Comparison of ENCODE assay signal across 8 mouse cellular contexts in the genomic region with DNA sequence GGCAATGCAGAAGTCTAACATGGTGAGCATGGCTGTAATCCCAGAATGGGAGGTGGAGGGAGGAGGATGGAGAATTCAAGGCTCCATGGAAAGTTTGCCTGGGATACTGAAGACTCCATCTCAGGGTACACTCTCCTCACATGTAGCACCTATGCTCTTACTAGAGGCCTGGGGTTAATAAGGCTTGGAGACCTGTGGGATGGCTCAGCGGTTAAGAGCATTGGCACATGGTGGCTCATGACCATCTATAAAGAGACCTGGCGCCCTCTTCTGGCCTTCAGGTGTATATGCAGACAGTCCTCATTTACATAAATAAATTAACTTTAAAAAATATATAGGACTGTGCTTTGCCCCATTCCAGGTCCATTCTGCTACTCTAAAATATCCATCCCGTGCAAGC. TPM values are rescaled to one million over a fixed set of nuclear protein-coding genes. Genes with fewer than 3 reads are reported as not detected.
DNase-seq lines count a peak whose midpoint lies in the region; ATAC-seq and TF ChIP-seq lines count a peak whose summit lies in the region.

No protein-coding gene starts in this region.

- no peak overlapping the region for H3K27ac ChIP-seq in limb, embryonic 11.5 days (replicated peaks; ENCODE audit: low read depth, low read length)
- H3K27ac ChIP-seq in limb, embryonic 10.5 days = no peak overlapping the region
- no peak overlapping the region for H3K27ac ChIP-seq in ES-E14 (ENCODE audit: insufficient read depth, low read depth, low read length, poor library complexity, severe bottlenecking)
- H3K27ac ChIP-seq in embryonic facial prominence, embryonic 14.5 days (replicated peaks; ENCODE audit: low read depth, low read length) = no peak overlapping the region

- H3K4me1 ChIP-seq in limb, embryonic 11.5 days (ENCODE audit: control insufficient read depth, insufficient read depth, low read length) = no peaks in the 10 kb centered on the region
- H3K4me1 ChIP-seq in limb, embryonic 10.5 days = peaks cover 23% of the 10 kb centered on the region
- peaks cover 0 to 2% of the 10 kb centered on the region in 2 experiments; a peak in 1 of 4 replicates for H3K4me1 ChIP-seq in ES-E14 (ENCODE audit: control insufficient read depth in 2 of 2, insufficient read depth in 2 of 2, low read length in 2 of 2, poor library complexity in 1 of 2)
- no peaks in the 10 kb centered on the region for H3K4me1 ChIP-seq in embryonic facial prominence, embryonic 14.5 days (ENCODE audit: control insufficient read depth, insufficient read depth, low read length)

- H3K36me3 ChIP-seq in limb, embryonic 11.5 days (ENCODE audit: control insufficient read depth, insufficient read depth, low read length) = no peaks in the 10 kb centered on the region
- H3K36me3 ChIP-seq in limb, embryonic 10.5 days = peaks cover 5% of the 10 kb centered on the region
- H3K36me3 ChIP-seq in ES-E14 (ENCODE audit: control insufficient read depth, insufficient read depth, low read length, poor library complexity, severe bottlenecking) = peaks cover 1% of the 10 kb centered on the region; the same call in 1 of the 2 replicates
- no peaks in the 10 kb centered on the region for H3K36me3 ChIP-seq in embryonic facial prominence, embryonic 14.5 days (ENCODE audit: control insufficient read depth, insufficient read depth, low read length)

- H3K4me2 ChIP-seq in limb, embryonic 11.5 days (ENCODE audit: low read depth, severe bottlenecking) = no peak overlapping the region
- no peak overlapping the region for H3K4me2 ChIP-seq in embryonic facial prominence, embryonic 14.5 days (ENCODE audit: low read depth, low read length)

- 41% methylated on average over 3 of the region's 3 CpGs for WGBS in limb, embryonic 11.5 days
- 57% methylated on average over 3 of the region's 3 CpGs for WGBS in limb, embryonic 10.5 days
- WGBS in embryonic facial prominence, embryonic 14.5 days = 38% methylated on average over 3 of the region's 3 CpGs

- DNase-seq in limb, embryonic 11.5 days (ENCODE audit: low spot score) = peak; percentile 37
- no peak for DNase-seq in limb, embryonic 10.5 days (ENCODE audit: low spot score)
- DNase-seq in ES-E14 (ENCODE audit: low read depth, low spot score) = peak; percentile 53
- DNase-seq in adrenal gland, postnatal 36 days = peak; percentile 31 to 47
- peak; percentile 29 for DNase-seq in embryonic facial prominence, embryonic 14.5 days (ENCODE audit: low spot score)
- no peak for DNase-seq in layer of hippocampus, adult 11-12 months (ENCODE audit: low spot score)
- DNase-seq in left cerebral cortex, adult 8-10 months (ENCODE audit: low spot score in 2 of 2) = no peak

- no peak overlapping the region for H3K4me3 ChIP-seq in limb, embryonic 11.5 days (ENCODE audit: low read depth, low read length)
- no peak overlapping the region for H3K4me3 ChIP-seq in limb, embryonic 10.5 days
- no peak overlapping the region for H3K4me3 ChIP-seq in ES-E14 (ENCODE audit: insufficient read depth in 1 of 2, low read depth in 1 of 2, low read length in 2 of 2, poor library complexity in 1 of 2, severe bottlenecking in 1 of 2)
- H3K4me3 ChIP-seq in embryonic facial prominence, embryonic 14.5 days (ENCODE audit: low read depth, low read length) = no peak overlapping the region

- no peak for ATAC-seq in limb, embryonic 11.5 days (ENCODE audit: insufficient number of reproducible peaks, low FRiP score, low TSS enrichment, low read depth)
- ATAC-seq in embryonic facial prominence, embryonic 14.5 days (ENCODE audit: low read depth) = no peak
- ATAC-seq in megakaryocyte progenitor cell, adult 5-6 weeks (replicated peaks; ENCODE audit: poor library complexity) = peak; percentile 53

- H3K27me3 ChIP-seq in limb, embryonic 11.5 days (ENCODE audit: control insufficient read depth, insufficient read depth, low read length) = no peaks in the 10 kb centered on the region
- H3K27me3 ChIP-seq in limb, embryonic 10.5 days (ENCODE audit: low read depth, poor library complexity, severe bottlenecking) = no peaks in the 10 kb centered on the region
- no peaks in the 10 kb centered on the region for H3K27me3 ChIP-seq in embryonic facial prominence, embryonic 14.5 days (replicated peaks; ENCODE audit: control insufficient read depth, insufficient read depth, low read length)

- in situ Hi-C loops in ES-E14 (cut with MboI; ENCODE audit: low sequenced_read_pairs in 2 of 2, unreplicated experiment in 2 of 2) = loop anchor here in 1 of 2 experiments (5.0 kb wide), 1 partner anchor 63 kb away; no protein-coding TSS in a partner anchor

- H3K9me3 ChIP-seq in limb, embryonic 11.5 days (ENCODE audit: control insufficient read depth, low read length) = no peaks in the 10 kb centered on the region
- no peaks in the 10 kb centered on the region for H3K9me3 ChIP-seq in limb, embryonic 10.5 days (replicated peaks)
- no peaks in the 10 kb centered on the region for H3K9me3 ChIP-seq in ES-E14 (ENCODE audit: control insufficient read depth, insufficient read depth, low read depth, low read length)
- H3K9me3 ChIP-seq in embryonic facial prominence, embryonic 14.5 days (ENCODE audit: control insufficient read depth, low read length) = no peaks in the 10 kb centered on the region

- H3K9ac ChIP-seq in limb, embryonic 11.5 days (ENCODE audit: low read length) = no peak overlapping the region
- H3K9ac ChIP-seq in ES-E14 (ENCODE audit: insufficient read depth, low read depth, low read length, poor library complexity, severe bottlenecking) = no peak overlapping the region
- H3K9ac ChIP-seq in embryonic facial prominence, embryonic 14.5 days (ENCODE audit: low read depth, low read length) = no peak overlapping the region

TF ChIP-seq in ES-E14, 5 proteins besides CTCF, POLR2A, EP300 and RAD21:
- no peak for TF ChIP-seq HCFC1 (IDR thresholded peaks at IDR 0.05; ENCODE audit: borderline replicate concordance, insufficient read depth, low read length)

RNA-seq across cellular contexts. Expression of a gene that starts 3.1 kb away (rescaled TPM):
- polyA plus RNA-seq in limb, embryonic 11.5 days (2014; fragmentation: Nextera tagmentation; extraction: Ambion mirVana) = 72.4 and 73.5 TPM in 2 replicates
- polyA plus RNA-seq in limb, embryonic 10.5 days (2016; fragmentation: Nextera tagmentation; extraction: Ambion mirVana) = 91.5 and 103 TPM in 2 replicates
- 57.4 and 80.4 TPM in 2 replicates for total RNA-seq in ES-E14 (2012; rRNA removed)
- total RNA-seq in adrenal gland, postnatal 36 days (2021) = 10 to 100 TPM; 12.0 to 15.3 TPM
- 46.5 and 52.2 TPM in 2 replicates for polyA plus RNA-seq in embryonic facial prominence, embryonic 14.5 days (2014; fragmentation: Nextera tagmentation; extraction: Ambion mirVana)
- 43.9 and 48.9 TPM in 2 replicates for total RNA-seq in megakaryocyte progenitor cell, adult 5-6 weeks (2015)
- total RNA-seq in megakaryocyte progenitor cell, adult 5-6 weeks (2017) = 27.1 and 32.3 TPM in 2 replicates
- 10 to 100 TPM; 30.3 to 33.0 (median 32.5) TPM for total RNA-seq in left cerebral cortex, adult 8-10 months (2022)

RNA-seq across cellular contexts. Expression of a gene that starts 38.3 kb away (rescaled TPM):
- 0.17 TPM in 1 of 2 replicates, not detected in the other for polyA plus RNA-seq in limb, embryonic 11.5 days (2014; fragmentation: Nextera tagmentation; extraction: Ambion mirVana)
- 0.20 and 0.97 TPM in 2 replicates for polyA plus RNA-seq in limb, embryonic 10.5 days (2016; fragmentation: Nextera tagmentation; extraction: Ambion mirVana)
- total RNA-seq in ES-E14 (2012; rRNA removed) = 17.1 and 17.3 TPM in 2 replicates
- 10 to 100 TPM in 1 of 2 experiments, 1 to 10 TPM in 1; 7.3 to 11.7 TPM for total RNA-seq in adrenal gland, postnatal 36 days (2021)
- 0.40 and 0.41 TPM in 2 replicates for polyA plus RNA-seq in embryonic facial prominence, embryonic 14.5 days (2014; fragmentation: Nextera tagmentation; extraction: Ambion mirVana)
- not detected in 2 replicates for total RNA-seq in megakaryocyte progenitor cell, adult 5-6 weeks (2015)
- not detected in 2 replicates for total RNA-seq in megakaryocyte progenitor cell, adult 5-6 weeks (2017)
- total RNA-seq in left cerebral cortex, adult 8-10 months (2022) = 10 to 100 TPM; 49.2 to 57.6 (median 54.8) TPM

RNA-seq across cellular contexts. Expression of a gene that starts 39.2 kb away (rescaled TPM):
- polyA plus RNA-seq in limb, embryonic 11.5 days (2014; fragmentation: Nextera tagmentation; extraction: Ambion mirVana) = 3.1 and 3.2 TPM in 2 replicates
- polyA plus RNA-seq in limb, embryonic 10.5 days (2016; fragmentation: Nextera tagmentation; extraction: Ambion mirVana) = 2.1 and 3.1 TPM in 2 replicates
- 7.2 and 7.7 TPM in 2 replicates for total RNA-seq in ES-E14 (2012; rRNA removed)
- total RNA-seq in adrenal gland, postnatal 36 days (2021) = 10 to 100 TPM in 1 of 2 experiments, 1 to 10 TPM in 1; 9.1 to 10.3 TPM
- 2.3 and 3.1 TPM in 2 replicates for polyA plus RNA-seq in embryonic facial prominence, embryonic 14.5 days (2014; fragmentation: Nextera tagmentation; extraction: Ambion mirVana)
- 4.6 and 7.0 TPM in 2 replicates for total RNA-seq in megakaryocyte progenitor cell, adult 5-6 weeks (2015)
- total RNA-seq in megakaryocyte progenitor cell, adult 5-6 weeks (2017) = 3.3 and 4.1 TPM in 2 replicates
- total RNA-seq in left cerebral cortex, adult 8-10 months (2022) = 1 to 10 TPM; 6.0 to 8.7 (median 7.6) TPM

RNA-seq across cellular contexts. Expression of a gene that starts 39.3 kb away (rescaled TPM):
- polyA plus RNA-seq in limb, embryonic 11.5 days (2014; fragmentation: Nextera tagmentation; extraction: Ambion mirVana) = 12.3 and 13.4 TPM in 2 replicates
- polyA plus RNA-seq in limb, embryonic 10.5 days (2016; fragmentation: Nextera tagmentation; extraction: Ambion mirVana) = 16.4 and 16.9 TPM in 2 replicates
- 16.2 and 20.2 TPM in 2 replicates for total RNA-seq in ES-E14 (2012; rRNA removed)
- total RNA-seq in adrenal gland, postnatal 36 days (2021) = 10 to 100 TPM; 10.2 to 13.9 TPM
- polyA plus RNA-seq in embryonic facial prominence, embryonic 14.5 days (2014; fragmentation: Nextera tagmentation; extraction: Ambion mirVana) = 10.9 and 11.9 TPM in 2 replicates
- total RNA-seq in megakaryocyte progenitor cell, adult 5-6 weeks (2015) = 6.6 and 9.0 TPM in 2 replicates
- total RNA-seq in megakaryocyte progenitor cell, adult 5-6 weeks (2017) = 4.3 and 4.5 TPM in 2 replicates
- total RNA-seq in left cerebral cortex, adult 8-10 months (2022) = 10 to 100 TPM in 3 of 4 experiments, 1 to 10 TPM in 1; 9.5 to 13.9 (median 11.7) TPM

RNA-seq across cellular contexts. Expression of a gene that starts 48.7 kb away (rescaled TPM):
- 69.3 and 69.8 TPM in 2 replicates for polyA plus RNA-seq in limb, embryonic 11.5 days (2014; fragmentation: Nextera tagmentation; extraction: Ambion mirVana)
- polyA plus RNA-seq in limb, embryonic 10.5 days (2016; fragmentation: Nextera tagmentation; extraction: Ambion mirVana) = 53.6 and 61.5 TPM in 2 replicates
- 38.6 and 59.1 TPM in 2 replicates for total RNA-seq in ES-E14 (2012; rRNA removed)
- 10 to 100 TPM; 66.6 to 71.7 TPM for total RNA-seq in adrenal gland, postnatal 36 days (2021)
- 62.4 and 67.0 TPM in 2 replicates for polyA plus RNA-seq in embryonic facial prominence, embryonic 14.5 days (2014; fragmentation: Nextera tagmentation; extraction: Ambion mirVana)
- 118 and 133 TPM in 2 replicates for total RNA-seq in megakaryocyte progenitor cell, adult 5-6 weeks (2015)
- 114 and 143 TPM in 2 replicates for total RNA-seq in megakaryocyte progenitor cell, adult 5-6 weeks (2017)
- total RNA-seq in left cerebral cortex, adult 8-10 months (2022) = 100 to 1,000 TPM in 1 of 4 experiments, 10 to 100 TPM in 3; 88.0 to 102 (median 97.7) TPM

Comparison
In these comparisons a context has a peak if more than half of its experiments do, and no peak if none do; other contexts are left out.
1. DNase-seq: peak in limb, embryonic 11.5 days (single experiment), ES-E14 (single experiment), adrenal gland, postnatal 36 days (2 of 2) and embryonic facial prominence, embryonic 14.5 days (single experiment); none in limb, embryonic 10.5 days (single experiment), layer of hippocampus, adult 11-12 months (single experiment) and left cerebral cortex, adult 8-10 months (0 of 2).
2. RNA of a gene that starts 38.3 kb away (total RNA-seq): 49.2 to 57.6 TPM in left cerebral cortex, adult 8-10 months, 17.1 to 17.3 TPM in ES-E14 and 7.3 to 11.7 TPM in adrenal gland, postnatal 36 days; not detected in megakaryocyte progenitor cell, adult 5-6 weeks; every median in the first group is over 4 times any median in the second.